Mouse (Mus musculus) right cerebral cortex, postnatal 14 days (tissue): ENCODE measurements around the gene Acsm1.
"Not testable (repeated sequence)": the region's sequence is repeated elsewhere in the genome, so short reads cannot be mapped to it uniquely, and the experiment has no call there.

Experiments
- DNase-seq: peaks from one replicate; pipeline ENCODE4 v3.0.0; 2022

Acsm1 gene

DNA sequence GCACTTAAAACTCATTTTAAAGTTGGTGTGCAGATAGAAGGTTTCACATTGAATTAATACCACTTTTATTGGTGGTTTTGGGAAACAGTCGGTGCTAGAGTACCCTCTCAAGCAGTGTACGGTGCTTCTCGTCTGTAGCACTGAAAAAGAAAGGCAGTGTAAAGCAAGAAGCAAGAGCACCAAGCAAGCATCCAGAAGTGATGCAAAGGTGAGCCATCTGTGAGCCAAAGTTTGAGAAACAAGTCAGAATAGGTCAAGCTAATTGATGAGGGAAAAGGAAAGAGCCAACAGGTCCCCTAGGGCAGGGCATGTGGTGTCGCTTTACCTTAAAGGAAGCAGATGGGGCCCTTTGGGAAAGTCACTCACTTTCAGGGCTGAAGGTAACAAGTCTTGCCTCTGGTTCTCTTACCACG, at the start of gene Acsm1:
Gene Acsm1 (plus strand): TSS at position 363 of the 413 bp plus-strand sequence.
- no peak for DNase-seq

DNA sequence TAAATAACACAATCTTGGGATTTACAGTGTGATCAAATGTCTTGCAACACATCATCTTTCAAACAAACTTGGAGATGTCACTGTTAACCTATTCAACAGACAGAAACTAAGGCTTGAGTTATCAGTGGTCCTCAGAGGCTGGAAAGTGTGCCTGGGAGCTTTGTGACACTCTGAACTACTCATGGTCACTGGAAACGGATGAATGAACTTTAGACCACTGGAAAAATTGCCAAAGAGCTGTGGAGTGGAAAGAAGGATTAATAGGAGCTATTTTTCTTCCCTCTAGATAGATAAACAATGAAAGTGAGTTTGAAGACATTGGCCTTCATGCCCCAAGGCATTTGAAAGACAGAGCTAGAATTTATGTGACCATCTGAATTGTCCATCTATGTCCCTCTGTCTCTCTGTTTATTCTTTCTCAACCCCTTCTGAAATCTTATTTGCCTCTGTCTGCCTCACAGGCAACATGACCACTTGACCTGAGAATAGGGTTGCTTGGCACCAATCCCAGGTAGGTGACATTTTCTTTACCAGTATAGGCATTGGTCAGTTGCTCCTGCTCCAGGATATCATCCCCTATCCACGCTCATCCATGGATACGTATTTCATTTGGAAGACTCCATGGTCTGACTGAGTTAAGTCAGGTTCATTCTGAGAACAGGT, 46.9 kb upstream of the Acsm1 start:
- DNase-seq: no peak

DNA sequence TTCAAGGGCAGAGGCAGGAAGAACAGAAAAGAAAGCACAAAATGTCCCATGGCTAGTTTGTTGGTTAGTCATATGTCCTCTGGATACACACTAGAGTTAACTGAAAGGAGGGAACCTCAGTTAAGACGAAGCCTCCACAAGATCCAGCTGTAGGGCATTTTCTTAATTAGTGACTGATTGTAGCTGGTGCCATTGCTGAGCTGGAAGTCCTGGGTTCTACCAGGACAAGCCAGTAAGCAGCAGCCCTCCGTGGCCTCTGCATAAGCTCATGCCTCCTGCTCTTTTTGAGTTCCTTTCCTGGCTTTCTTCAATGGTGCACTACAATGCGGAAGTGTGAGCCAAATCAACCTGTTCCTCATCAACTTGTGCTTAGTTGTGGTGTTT, 46.4 kb upstream of the Acsm1 start:
- no peak for DNase-seq

DNA sequence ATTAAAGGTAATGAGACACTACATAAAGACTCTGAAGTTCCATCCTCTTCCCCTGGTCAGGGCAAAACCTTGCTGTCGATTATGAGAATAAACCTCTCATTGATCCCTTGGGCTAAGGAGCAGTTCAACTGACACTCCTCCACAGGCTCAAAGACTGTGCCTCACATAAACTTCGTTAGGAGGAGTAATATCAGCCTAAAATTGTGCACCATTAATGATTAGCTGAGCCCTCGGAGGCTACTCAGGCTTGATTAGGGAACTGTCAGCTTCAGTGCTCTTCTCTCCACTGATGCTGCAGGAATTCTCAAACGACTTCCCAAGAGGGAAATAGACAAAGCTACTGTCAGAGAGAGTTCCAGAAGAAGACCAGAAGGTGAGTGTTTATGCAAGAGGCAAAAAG, 45.4 kb upstream of the Acsm1 start:
- DNase-seq: no peak

DNA sequence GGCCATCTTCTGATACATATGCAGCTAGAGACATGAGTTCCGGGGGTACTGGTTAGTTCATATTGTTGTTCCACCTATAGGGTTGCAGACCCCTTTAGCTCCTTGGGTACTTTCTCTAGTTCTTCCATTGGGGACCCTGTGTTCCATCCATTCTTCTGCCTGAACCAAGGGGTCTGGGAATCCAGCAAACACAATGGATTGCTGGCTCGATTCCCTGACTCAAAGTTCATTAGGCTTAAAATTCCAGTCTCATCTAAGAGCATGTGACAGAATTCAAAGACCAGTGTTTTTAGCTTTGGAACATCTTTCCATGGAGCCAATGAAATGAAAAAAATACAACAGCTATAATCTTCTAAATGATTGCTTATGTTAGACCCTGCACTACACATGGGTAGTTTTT, 44.4 kb upstream of the Acsm1 start:
- DNase-seq: not testable (repeated sequence)

DNA sequence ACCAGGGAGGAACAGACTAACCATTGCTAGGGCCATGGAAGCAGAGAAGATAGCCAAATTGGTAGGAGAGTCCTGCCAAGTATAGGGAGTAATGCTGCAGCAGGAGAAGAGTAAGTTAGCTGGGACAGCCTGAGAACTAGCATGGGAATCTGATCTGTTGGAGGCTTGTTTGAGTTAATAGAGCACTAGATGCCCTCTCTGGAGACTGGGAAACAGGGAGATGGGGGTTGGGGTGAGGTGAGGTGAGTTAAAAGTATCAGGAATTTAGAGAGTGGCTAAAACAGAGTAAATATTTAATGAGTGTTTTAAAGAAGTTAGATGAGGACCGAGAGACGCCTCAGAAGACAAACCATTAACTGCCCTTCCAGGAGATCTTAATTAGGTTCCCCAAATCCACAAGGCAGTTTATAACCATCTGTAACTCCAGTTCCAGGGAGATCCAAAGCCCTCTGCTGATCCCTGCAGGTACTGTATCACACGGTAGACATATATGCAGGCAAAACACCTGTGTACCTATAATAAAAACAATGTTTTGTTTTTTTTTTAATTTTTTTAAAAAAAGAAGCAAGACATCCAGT, 12.2 kb upstream of the Acsm1 start:
- no peak for DNase-seq

DNA sequence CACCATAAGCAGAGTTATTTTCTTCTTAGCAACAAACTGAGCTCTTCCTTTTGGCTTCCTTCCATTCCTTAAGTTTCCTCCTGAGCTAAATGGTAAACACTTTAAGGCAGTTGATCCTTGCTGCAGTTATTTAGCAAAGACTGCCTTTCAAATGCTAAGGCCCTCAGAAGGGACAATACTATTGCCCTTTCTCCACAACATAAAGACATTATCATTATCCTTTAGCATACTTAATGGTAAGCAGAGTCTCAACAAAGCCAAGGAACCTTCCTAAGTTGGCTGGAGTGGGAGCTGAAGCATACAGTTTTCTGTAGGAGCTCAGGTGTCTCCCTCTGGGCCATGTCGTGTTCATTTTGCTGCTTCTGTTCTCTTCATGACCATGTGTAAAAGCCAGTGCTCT, 11.5 kb upstream of the Acsm1 start:
- DNase-seq: no peak

DNA sequence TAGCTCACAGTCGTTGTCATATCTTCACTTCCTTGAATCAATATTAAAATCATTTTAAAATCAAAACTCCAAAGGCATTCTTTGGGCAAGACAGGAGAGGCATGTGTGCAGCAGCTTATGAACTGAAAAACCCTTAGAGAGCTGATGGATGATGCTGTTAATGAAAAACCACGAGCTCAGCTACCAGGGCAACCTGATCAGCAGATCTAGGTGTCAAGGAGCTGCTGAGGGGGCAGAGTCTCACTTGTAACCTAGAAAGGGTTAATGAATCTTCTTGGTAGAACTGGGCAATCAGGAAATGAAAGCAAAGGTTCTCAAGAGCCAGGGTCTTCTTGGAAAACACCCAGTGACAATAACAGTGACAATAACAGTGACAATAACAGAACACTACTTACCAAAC, 10.3 kb upstream of the Acsm1 start:
- no peak for DNase-seq

DNA sequence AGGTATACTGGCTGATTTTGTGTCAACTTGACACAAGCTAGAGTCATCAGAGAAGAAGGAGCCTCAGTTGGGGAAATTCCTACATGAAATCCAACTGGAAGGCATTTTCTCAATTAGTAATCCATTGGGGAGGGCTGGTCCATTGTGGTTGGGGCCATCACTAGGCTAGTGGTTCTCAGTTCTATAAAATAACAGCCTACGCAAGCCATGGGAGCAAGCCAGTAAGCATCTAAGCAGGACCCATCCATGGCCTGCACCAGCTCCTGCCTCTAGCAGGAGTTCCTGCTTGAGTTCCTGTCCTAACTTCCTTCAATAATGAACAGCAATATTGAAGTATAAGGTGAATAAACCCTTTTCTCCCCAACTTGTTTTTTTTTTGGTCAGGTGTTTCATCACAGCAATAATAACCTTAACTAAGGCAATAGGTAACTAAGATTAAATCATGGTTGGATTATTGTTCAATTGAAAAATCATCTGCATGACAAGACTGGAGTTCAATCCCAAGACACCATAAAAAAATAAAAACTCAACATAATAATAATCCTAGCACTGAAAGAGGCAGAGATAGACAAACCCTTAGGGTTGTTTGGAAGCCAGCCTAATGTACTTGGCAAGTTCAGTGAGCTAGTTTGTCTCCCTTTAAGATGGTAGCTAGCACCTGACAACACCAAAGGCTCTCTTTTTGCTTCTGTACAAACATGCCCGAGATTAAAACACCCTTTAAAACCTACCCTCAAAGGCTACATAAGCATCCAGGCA, 5.5 kb upstream of the Acsm1 start:
- DNase-seq: no peak

DNA sequence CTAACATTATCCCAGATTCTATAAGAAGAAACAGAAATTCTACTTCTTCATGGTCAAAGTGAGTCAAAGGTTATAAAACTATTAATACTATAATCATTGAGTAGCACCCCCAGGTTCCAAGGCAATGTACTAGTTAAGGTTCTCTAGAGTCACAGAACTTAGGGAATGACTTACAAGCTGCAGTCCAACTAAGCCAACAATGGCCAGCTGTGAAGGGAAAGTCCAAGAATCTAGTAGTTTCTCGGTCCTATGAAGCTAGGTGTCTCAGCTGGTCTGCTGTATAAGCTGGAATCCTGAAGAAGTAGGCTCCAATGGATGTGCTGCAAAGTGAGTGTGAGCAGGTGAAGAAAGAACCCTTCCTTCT, 4.9 kb upstream of the Acsm1 start:
- no peak for DNase-seq

DNA sequence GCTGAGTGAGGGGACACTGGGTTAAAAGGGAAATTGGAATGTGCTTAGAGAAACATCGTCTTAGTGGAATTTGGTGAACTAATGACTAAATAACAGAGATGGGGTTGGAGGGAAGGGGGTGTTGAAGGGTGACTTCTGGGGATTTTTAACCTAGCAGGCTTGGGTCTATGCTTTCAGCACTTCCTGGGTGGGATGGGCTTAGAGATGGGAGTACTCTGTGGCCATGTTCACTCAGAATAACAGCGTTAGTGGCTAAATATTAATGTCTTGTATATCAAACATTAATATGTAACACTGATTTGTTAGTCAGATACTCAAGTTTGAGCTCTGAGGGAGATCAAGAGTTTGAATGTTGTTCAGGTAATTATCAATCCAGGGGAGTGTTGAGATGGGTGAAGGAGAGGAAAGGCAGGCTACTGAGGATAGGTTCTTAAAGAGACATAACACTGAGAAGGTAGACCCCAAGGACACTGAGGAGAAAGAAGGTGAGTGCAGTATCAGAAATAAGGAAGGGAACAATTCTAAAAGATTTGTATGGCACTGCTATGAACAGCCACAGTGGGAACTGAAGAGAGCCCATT, 1.8 kb upstream of the Acsm1 start:
- DNase-seq: no peak

DNA sequence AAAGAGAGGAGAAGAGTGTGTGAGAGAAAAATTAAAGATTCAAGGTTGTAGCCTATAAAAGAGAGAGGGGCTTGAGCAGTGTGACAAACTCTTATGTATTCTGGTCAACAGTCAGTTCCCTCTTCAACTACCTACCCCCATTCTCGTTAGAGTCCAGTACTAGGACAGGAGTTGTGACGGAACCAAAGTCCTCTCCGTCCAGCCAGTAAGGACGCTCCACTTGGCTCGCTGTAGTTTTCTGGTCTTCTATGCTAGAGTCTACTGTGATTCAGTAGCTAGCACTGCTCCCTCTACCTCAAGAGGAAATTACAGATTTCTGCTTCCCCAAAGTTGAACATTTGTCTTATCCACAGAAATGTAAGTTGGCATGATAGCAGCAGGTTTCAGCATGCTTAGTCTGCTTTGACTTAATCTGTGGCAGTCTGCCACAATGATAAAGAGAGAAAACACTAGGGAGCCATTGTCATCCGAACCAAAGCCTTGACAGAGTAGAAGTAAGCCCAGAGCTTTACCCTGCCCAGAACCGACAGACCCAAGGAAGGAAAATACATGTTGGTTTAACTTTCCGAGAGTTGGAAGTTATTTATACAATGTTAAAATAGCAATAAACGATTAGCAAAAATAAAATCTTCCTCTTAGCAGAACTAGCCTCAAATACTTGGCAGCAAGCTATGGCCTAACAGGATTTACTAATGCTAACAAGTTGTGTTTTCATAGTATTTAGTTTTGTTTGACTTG, 731 bp upstream of the Acsm1 start:
- DNase-seq: no peak

DNA sequence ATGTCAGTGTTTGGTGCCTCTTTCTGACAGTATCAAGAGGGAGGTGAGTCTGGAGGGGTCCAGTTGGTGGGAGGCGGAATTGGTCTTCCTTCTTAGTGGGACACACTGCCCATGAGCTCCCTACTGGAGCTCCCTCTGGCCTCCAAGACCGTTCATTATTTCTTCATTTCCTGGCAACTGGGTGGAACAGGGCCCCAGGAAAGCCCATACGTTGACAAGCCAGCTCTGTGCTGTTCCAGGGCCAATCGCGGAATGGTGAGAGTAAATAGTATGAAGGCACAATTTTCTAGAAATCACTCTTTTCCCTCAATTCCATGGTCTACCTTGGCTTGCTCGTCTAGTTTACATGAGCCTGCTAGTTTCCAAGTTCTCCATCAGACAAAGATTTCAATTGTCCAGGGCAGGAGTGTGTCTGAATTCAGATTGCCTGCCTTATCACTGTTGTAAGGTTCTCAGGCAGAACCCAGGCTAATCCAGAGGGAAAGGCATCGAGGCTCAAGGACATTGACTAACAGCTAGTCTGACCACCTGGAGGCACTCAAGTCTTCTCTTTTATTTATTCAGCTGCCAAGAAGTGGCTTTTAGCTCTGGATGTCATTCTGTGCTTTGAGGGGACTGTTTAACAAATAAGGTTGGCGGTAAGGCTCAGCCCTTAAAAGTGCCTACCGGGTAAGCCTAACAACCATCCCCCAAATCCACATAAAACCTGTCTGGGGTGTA, 1.1 kb downstream of the Acsm1 start:
- no peak for DNase-seq

DNA sequence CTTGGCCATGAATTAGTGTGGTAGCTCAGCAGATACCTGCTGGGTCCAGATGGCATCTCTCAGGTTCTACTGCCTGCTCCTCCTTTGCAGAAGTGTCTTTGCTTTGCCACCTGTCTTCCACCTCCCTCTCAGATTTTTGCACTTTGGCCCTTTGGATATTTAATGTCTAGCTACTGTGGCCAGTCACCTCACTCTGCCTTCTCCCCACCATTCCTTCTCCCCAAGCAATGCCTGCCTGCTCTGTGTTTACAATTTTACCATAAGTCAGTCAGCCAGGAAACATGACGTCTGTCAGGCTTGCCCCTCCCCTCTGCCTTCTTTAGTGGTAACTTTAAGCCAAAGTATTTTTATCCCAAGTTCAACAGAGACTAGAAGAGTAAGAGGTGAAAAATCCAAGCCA, 9.7 kb downstream of the Acsm1 start:
- no peak for DNase-seq

DNA sequence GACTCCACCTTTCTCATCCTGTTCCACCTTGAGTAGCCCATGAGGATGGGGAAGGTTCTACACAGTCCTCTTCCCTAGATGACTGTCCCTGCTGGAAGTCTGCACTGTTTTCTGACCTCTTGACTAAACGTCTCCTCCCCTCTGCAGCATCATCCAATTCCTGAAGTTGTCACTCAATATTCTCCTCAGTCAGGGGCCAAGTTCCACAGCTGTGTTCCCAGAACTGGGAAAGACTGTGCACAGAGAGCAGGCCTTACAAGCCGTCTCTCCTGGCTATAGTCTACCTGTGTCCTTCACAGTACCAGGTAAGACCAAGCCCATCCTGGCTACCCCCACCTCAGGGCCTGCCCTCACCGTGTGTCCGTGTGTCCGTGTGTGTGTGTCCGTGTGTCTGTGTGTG, 10.8 kb downstream of the Acsm1 start:
- DNase-seq: no peak

DNA sequence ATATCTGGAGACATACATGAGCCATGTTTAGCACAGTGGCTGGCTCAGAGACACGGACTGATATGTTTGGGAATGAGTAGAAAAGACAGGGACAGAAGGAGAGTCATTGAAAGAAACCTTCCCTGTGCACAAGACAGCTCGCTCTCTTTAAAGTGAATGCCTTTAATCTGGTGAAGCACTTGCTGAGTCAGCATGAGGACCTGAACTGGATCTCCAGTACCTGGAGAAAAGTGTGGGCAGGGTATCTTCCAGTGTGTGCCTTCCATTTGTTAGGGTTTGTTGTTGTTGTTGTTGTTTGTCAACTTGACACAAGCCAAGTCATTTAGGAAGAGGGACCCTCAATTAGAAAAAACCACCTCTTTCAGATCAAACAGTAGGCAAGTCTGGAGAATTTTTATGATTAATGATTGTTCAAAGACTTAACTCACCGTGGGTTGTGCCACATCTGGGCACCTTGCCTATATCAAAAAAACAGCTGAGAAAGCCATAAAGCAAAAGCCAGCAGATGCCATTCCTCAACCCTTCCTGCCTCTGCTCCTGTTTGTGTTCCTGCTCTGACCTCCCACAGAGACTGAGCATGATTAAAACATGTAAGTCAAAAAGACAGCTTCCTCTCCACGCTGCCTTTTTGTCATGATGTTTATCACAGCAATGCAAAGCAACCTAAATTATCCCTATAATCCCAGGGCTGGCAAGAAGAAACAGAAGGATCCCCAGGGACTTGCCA, 11.5 kb downstream of the Acsm1 start:
- no peak for DNase-seq

DNA sequence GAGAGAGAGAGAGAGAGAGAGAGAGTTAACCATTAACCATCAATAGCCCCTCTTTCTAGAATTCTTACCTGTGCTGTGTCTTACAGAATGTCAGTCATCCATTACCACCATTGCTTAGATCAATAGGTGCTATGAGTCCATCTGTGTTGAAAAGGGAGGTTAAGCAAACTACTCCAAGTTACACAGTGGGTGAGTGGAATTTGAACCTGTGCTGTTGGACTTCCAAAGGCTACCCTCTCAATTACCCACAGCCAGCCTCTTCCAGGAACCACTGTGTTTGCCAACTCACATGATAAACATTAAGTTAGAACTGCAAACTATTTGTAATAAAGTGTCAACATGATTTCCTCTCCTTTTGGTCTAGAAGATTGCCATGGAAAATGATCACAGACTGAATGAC, 13.3 kb downstream of the Acsm1 start:
- no peak for DNase-seq

DNA sequence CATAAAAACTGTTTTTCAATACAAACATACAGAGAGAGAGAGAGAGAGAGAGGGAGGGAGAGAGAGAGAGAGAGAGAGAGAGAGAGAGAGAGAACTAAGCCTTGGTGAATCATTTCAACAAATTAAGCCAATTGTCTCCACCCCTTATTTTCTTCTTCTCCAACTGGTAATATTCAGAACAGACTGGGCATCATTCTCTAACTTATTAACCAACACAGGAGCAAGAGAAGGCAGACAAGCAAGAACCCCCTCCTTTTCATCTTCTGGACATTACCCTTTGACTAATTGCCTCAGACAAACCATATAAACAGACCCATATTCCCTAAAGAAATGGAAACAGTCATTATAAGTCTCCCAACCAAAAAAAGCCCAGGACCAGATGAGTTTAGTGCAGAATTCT, 31.9 kb downstream of the Acsm1 start:
- DNase-seq: no peak

DNA sequence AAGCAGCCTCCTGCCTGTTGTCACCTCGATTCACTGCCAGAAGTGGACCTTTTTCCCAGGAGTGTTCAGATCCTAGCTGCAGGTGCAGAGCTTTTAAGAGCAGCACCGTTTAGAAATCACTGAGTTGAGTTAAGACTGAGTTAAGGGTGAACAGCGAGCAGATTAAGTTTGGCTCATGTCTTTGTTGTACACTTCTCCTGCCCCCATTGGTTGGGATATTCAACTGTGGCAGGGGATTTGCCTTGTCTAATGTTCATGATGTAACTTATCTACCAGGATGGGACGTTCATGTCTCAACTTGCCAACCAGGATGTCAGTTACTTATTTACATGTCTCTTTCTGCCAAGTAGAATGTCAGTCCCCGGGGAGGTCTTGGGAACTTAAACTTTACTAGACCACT, 35.5 kb downstream of the Acsm1 start:
- no peak for DNase-seq

DNA sequence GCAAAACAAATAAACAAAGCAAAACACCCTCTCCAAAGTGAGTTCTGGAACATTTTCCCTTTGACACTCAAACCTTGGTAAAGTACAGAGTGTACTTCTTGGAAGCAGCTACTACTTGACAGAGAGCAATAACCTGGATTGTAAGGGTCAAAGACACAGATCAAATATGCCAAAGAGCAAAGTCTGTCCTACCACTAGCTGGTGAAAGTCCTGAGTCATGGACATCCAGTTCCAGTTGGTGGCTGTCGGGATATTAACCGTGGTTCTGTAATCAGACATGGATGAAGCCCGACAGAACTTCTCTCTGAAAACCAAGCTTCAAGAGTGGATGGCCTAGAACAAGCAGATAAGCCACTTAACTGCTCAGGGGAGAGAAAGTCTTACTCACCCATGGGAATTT, 61.1 kb downstream of the Acsm1 start:
- DNase-seq: no peak

DNA sequence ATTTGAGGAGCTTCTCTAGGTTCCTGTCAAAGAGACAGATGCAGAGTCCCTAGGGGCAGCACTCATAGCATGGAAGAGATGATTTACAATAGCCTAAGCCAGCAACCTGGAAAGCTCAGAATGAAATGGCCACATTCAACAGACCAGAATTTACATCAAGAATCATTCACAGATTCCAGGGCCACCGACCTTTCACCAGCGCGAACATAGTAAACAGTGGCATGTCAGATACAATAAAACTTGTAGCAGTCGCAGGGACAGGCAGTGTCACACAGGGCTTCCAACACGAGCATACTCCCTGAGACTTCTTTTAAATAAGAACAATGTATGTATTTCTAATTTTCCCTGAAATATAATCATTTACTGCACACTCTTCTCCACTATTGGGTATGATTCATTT, 63.6 kb downstream of the Acsm1 start:
- DNase-seq: no peak

DNA sequence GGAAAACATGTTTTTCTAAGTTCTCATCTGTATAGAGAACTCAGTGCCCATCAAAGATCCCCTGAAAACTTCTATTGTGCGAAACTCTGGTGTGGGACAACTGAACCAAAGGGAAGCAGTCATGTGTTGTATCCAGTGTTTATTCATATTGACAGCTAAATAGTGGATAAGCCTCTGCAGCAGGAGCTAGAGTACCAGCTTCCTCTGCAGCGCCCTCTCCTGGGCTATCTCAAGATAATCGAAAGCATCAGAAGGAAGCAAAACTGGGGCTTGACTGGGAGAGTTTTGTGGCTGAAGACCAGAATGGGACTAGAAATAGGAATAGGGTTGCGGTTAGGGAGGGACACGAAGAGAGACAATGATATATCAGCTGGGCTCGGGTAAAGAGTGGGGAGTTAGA, 64.1 kb downstream of the Acsm1 start:
- DNase-seq: peak; percentile 29
